Mouse (Mus musculus) embryo, embryonic 10.5 days (tissue): Measurements from ENCODE around the gene Acsm3.

Experiments used
- DNase-seq: peaks from one replicate; pipeline ENCODE4 v3.0.0-alpha.2; 2015; ENCODE audit warnings: low spot score

The Acsm3 gene

DNA sequence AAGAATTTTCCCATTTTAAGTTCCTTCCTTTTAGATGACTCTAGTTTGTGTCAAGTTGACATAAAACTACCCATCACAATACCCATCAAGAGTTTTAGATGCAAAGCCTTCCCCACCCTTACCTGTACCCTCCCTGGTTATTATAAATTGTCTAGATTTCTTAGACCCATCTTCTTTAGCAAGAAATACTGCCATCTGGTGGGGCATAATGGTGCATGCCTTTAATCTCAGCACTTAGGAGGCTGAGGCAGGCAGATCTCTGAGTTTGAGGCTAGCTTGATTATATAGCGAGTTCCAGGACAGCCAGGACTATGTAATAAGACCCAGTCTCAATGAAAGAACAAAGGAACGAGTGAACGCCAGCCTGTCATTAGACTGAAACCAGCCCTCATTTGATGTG, 39.8 kb downstream of the Acsm3 start:
- DNase-seq = no peak

DNA sequence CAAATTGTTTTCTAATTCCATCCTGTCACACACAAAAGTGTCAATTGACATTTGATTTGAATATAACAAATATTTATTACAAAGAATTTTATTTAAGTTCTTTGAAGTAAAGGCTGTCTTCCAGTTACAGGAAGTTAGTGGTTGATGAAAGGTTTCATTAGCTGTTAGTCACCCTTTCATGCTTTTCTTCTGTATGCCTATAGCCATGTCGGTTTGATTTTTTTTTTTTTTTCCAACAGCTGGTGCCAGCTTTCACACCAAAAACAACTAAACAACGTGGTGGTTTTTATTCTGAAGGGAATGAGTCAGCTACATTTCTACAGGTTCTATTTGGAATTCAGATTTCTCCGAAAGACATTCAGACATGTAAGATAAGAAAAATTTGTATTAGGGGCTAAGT, 40.3 kb downstream of the Acsm3 start:
- DNase-seq = no peak

DNA sequence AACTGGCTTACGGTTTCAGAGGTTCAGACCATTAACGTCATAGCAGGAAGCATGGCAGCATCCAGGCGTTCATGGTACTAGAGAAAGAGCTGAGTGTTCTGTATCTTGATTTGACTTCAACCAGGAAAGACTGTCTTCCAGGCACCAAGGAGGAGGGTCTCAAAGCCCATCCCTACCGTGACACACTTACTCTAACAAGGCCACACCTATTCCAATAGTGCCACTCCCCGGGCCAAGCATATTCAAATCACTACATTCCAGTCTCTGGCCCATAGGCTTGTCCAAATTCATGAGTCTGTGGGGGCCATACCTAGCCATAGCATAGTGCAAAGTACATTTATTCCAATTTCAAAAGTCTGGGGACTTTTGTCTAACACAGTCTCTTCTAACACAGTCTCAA, 46.7 kb downstream of the Acsm3 start:
- no peak for DNase-seq

DNA sequence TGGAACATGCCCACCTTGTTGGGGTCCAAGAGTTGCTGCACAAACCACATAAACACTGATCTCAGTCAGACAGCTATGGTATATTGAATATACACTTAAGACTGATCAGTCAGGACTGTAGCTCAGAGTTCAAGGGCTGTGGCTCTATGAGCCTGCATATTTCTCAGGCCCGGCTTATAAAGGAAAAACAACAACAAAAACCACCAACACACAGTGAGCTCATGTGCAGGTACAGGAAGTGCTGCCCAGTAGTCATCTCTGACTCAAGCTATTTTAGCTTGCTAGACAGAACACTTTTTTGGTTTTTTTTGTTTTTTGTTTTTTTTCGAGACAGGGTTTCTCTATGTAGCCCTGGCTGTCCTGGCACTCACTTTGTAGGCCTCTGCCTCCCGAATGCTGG, 48.0 kb downstream of the Acsm3 start:
- DNase-seq = no peak

DNA sequence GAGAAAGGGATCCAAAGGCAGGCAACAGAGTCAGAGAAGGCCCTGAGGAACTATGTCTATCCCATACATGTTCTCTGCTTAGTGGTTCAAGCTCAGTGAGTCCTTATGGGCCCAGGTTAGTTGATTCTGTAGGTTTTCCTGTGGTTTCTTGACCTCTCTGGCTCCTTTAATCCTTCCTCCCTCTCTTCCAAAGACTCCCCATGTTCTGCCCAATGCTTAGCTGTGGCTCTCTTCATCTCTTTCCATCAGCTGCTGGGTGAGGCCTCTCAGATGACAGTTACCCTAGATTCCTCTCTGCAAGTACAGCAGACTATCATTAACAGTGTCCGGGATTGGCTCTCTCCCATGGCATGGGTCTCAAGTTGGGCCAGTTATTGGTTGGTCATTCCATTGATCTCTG, 74.6 kb downstream of the Acsm3 start:
- no peak for DNase-seq

DNA sequence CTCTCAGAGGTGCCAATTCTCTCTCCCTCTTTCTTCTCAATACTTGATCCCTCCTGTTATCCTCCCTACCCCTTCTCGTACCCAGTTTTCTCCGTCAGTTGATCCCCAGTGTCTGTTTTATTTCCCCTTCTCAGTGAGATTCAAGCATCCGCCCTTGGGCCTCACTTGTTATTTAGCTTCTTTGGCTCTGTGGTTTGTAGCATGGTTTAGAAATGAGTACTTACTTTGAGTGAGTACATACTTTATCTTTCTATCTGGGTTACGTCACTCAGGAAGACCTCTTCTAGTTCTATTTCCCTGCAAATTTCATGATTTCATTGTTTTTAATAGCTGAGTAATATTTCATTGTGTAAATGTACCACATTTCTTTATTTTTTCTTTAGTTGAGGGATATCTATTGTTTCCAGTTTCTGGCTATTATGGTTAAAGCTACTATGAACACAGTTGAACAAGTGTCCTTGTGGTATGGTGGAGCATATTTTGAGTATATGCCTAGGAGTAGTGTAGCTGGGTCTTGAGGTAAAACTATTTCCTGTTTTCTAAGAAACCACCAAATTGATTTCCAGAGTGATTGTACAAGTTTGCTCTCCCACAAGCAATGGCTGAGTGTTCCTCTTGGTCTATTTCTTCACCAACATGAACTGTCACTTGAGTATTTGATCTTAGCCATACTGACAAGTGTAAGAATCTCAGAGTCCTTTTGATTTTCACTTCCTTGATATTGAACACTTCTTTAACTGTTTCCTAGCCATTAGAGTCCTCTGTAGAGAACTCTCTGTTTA, 75.5 kb downstream of the Acsm3 start:
- no peak for DNase-seq
